Mouse (Mus musculus) layer of hippocampus, adult 2 months (tissue): ENCODE data around the gene Asb16. TPM values are rescaled to one million over a fixed set of nuclear protein-coding genes. Genes with fewer than 3 reads are reported as not detected.
A peak's percentile ranks its signal among the peaks of the same experiment; 100 is the strongest.
"Not testable (repeated sequence)": the region's sequence is repeated elsewhere in the genome, so short reads cannot be mapped to it uniquely, and the experiment has no call there.

Experiments
- DNase-seq, 2 experiments: peaks; one replicate each; pipeline ENCODE4 v3.0.0; 2022; ENCODE audit warnings: low spot score in 2 of 2
- H3K27ac ChIP-seq: fragments of 200-600 bp; 2 replicates; pipeline ENCODE4 v1.8.1; 2022
- H3K4me3 ChIP-seq: fragments of 200-600 bp; 2 replicates; pipeline ENCODE4 v1.8.1; 2022; ENCODE audit warnings: mild to moderate bottlenecking
- CTCF ChIP-seq: fragments of 200-600 bp; conservative IDR thresholded peaks from 2 replicates; pipeline ENCODE4 v1.8.1; 2022; ENCODE audit warnings: antibody characterized with exemption, mild to moderate bottlenecking, moderate library complexity
- total RNA-seq, 2 experiments: library from RNA; stranded (reverse); gene quantifications; 2 replicates each; pipeline ENCODE4 v1.2.3; 2021

Gene Asb16
- total RNA-seq, 2 experiments from 2014 or later = 2.0 TPM

DNA sequence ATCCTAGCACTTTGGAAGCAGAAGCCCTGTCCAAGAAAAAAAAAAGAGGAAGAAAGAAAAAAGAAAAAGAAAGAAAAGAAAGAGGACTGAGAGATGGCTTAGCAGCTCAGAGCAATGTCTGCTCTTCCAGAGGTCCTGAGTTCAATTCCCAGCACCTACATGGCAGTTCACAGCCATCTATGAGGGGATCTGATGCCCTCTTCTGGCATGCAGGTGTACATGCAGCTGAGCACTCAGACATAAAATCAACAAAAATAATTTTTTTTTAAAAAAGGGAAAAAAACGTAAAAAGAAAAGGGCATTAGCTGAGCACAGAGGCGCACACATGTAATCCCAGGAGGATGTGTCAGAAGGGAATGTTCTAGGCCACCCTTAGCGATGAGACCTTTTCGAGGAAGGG is 21.7 kb upstream of the Asb16 start:
- DNase-seq = no peak
- no peak overlapping the region for H3K4me3 ChIP-seq
- no peak overlapping the region for H3K27ac ChIP-seq
- peak; percentile 57 for TF ChIP-seq CTCF

DNA sequence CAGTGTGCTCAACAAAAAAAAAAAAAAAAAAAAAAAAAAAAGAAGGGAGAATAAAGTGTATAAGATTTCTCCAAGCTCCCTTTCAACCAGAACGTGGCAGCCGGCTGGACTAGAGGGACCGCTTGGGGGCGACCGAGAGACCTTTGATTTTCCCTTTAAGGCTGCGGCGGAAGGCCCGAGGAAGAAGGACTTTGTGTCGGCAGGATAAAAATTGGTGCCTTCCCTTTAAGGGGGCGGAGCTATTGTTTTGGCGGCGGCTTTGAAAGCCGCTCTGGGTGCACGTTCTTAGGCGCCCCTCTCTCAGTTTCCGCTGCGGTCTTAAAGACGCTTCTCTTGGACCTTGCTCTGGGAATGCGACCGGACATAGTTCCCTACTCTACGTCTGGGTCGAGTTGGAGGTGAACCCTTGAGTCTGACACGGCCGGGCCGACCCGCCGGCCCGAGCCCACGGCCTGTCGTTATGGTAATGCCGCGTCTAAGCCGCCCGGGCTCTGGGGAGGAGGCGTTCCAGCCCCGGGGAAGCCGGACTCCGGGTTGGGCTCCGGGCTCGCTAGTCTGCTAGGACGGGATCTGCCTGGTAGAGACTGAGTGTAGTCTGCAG is 19.8 kb upstream of the Asb16 start, which contains the start of gene BC030867:
Gene BC030867 (plus strand): TSS at position 253 of the 601 bp plus-strand sequence.
- H3K4me3 ChIP-seq = peak within 1 kb of the TSS; percentile 55
- H3K27ac ChIP-seq = no peak within 1 kb of the TSS
- DNase-seq = peak; percentile 89 to 96
- peak; percentile 85 for TF ChIP-seq CTCF

DNA sequence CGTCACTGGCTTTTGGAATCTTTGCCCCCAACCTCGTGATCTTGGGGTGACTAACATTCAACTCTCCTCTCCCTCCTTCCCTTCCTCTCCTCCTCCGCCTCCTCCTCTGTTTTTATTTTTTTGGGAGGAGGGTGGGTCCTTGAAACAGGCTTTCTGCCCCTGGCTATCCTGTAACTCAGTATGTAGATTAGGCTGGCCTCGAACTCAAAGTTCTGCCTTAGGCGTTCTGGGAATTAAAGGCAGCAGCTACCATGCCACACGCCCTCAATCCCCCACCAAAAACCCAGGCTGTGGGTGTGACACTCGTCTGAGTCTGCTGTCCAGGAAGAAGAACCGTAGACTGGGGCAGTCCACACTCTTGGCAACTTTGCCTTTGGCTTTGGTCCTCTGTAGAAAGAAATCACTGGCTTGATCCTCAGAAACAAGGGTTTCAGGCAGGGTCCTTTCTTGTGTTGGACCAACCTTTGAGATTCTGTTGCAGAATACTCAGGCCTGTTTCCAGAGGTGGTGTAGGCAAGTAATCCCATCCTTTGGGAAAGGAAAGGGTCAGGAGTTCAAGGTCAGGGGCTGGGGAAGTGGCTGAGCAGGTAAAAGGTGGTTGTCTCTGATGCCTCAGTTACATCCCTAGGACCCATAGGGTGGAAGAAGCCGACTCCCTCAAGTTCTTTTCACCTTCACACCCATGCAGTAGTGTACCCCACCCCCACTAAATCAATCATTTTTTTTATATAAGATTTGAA is 19.0 kb upstream of the Asb16 start:
- no peak overlapping the region; the same call in 1 of the 2 replicates for H3K4me3 ChIP-seq
- no peak for TF ChIP-seq CTCF

DNA sequence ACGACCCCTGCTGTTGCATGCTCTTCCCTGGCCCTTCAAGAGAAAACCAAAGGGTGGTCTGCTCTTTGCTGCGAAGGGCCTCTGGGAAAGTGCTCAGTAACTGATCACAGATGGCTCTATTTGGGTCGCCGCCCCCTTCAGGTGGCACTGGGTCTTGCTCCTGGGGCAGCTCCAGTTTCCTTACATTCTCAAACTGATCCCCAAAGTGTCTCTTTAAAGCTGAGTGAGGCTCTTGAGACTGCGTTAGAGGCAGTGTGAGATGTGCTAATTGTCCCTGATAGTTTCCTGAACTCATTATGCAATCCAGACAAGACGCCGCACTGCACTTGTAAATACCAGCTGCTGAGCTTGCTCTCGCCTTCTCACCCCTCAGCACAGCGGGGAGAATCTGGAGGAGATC is 11.0 kb upstream of the Asb16 start:
- no peak for DNase-seq
- peak; percentile 66 for TF ChIP-seq CTCF
- no peak overlapping the region for H3K27ac ChIP-seq
- H3K4me3 ChIP-seq = no peak overlapping the region

More for the DNA sequence above, 19.0 kb upstream of the Asb16 start:
- DNase-seq = no peak
- no peak overlapping the region for H3K27ac ChIP-seq

DNA sequence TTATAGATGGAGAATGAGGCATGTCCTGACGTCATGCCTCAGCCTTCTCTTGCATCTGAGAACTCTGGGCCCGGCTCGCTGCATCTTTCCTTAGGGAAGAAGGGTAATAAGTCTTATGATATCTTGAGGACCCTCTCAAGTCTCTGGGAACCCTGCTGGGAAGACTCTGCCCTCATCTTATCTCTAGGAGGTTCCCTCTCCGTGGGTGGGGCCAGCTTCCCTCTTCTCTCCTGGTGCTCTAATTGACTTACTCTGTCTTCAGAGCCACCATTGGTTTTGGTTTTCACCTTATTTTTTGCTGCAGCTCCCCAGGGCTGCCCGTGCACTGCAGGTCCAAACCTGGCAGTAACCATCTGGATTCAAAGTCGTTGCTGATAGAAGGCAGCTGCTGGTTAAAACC is 10.4 kb upstream of the Asb16 start:
- no peak for DNase-seq
- no peak for TF ChIP-seq CTCF
- H3K4me3 ChIP-seq = no peak overlapping the region
- H3K27ac ChIP-seq = no peak overlapping the region

DNA sequence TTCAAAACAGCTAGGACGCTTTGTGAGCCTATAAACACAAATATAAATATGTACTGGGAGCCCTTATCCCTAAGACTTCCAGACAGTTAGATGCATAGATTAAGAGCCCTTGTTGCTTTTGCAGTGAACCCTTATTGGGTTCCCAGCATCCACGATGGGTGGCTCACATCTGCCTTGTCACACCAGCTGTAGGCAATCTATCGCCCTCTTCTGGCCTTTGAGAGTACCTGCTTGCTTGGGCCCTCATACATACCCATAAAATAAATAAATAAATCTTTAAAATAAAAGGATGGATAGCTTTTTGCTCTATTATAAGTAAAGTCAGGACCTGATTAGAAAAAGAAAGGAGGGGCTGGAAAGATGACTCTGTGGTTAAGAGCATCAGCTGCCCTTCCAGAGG is 10.0 kb upstream of the Asb16 start:
- no peak overlapping the region for H3K4me3 ChIP-seq
- DNase-seq = no peak
- H3K27ac ChIP-seq = no peak overlapping the region
- TF ChIP-seq CTCF = peak; percentile 48

DNA sequence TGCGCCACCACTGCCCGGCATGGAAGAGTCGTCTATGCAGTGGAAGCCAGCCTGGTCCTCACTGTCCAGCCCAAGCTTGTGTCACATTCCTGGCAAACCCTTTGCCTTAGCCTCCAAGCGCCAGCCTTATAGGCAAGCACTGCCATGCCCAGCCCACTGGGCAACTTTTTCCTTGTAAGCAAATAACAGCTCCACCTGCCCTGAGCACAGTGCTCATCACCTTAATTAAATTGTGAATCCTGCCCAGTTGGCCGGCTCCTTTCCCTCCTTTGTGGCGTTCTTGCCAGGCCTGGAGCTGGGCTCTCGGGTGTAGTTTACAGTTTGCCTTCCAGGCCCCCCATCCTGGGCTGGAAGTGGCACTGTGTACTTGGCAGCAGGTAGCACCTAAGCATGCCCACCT is 5.3 kb upstream of the Asb16 start:
- DNase-seq = no peak
- Histone ChIP-seq H3K27ac (no peak overlapping the region), H3K4me3 (no peak overlapping the region)
- TF ChIP-seq CTCF = no peak

DNA sequence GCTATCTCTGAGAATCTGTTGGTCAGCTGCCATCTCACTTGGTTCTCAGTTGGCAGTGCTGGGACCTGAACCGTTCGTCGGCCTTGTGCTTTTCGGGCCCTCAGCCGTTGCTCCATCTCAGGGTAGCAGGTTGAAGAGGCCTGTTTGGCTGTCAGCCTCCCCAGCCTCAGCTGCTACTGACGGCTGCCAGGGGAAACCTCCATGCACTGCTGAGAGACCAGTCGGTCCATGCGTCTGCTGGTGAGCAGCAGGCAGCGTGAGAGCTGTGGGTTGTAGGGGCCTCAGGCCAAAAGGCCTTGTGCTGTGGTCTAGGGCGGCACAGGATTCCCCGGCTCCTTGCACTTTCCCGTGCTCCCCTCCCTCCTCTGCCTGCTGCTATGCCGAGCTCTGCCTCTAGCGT is 2.7 kb upstream of the Asb16 start:
- TF ChIP-seq CTCF = no peak
- DNase-seq = no peak
- Histone ChIP-seq H3K4me3 (no peak overlapping the region), H3K27ac (no peak overlapping the region)

DNA sequence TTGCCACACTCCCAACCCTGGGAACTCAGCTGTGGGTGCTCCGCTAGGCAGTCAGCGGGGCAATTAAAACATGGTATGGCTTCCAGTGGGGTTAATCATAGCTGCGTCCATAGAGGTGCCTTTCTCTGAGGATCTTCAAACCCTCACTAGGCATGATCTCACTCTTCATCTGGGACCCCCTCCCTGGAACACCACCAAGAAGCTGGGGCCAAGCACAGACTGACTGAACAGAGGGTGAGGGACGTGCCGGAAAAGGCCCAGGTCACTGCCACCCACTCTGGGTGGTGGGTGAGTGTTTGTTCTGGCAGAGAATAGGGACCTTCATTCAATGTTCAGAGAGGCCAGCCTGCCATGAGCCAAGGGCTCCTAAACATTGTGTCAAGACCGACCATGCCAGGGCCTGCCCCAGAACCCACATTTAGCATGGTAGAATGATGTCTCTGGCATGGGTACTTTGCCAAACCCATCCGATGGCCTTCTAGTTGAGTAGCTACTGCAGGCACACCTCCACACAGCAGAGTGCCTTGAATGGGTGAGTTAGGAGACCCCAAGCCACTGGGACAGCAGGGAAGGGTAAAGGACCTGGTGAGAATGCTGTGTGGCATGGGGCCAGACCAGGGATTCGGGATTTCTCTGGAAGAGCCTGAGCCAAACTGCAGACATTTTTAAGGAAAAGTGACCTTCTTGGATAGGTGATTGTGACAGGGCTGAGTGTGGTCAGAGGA is 1.8 kb upstream of the Asb16 start:
- Histone ChIP-seq H3K27ac (no peak overlapping the region), H3K4me3 (no peak overlapping the region)
- DNase-seq = no peak
- no peak for TF ChIP-seq CTCF

DNA sequence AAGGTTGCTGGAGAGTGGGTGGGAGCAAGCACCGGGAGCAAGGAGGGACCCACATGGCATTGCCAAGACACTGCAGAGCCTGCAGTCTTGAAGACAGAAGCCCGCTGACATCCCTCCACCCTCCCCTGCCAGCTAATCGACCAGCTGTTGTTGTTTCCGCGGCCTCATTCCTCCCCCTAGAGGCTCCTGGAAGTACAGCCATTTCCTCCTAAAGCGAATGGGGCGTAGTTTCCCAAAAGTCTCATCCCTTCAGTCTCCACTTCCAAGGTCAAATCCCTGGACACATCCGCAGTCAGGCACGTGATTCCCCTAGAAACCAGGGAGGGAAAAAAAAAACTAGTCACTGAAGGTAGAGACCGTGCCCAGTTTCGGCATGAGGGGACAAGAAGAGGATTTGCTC is 1.1 kb upstream of the Asb16 start:
- Histone ChIP-seq H3K4me3 (no peak overlapping the region), H3K27ac (no peak overlapping the region)
- TF ChIP-seq CTCF = peak; percentile 89

DNA sequence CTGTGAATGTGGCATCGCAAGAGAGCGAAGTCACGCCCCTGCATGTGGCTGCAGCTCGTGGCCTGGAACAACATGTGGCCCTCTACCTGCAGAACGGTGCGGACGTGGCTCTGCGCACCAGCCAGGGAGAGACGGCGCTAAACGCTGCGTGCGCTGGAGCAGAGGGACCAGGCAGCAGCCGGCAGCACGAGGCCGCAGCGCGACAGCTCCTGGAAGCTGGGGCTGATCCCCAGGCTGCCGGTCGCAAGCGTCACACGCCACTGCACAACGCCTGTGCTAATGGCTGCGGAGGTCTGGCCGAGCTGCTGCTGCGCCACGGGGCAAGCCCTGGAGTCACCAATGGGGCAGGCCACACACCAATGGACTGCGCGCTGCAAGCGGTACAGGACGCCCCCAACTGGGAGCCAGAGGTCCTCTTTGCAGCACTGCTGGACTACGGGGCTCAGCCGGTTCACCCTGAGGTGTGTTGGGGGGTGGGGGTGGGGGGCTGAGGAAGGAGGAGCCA is 7.9 kb downstream of the Asb16 start:
- peak overlapping the region; percentile 51 for H3K4me3 ChIP-seq
- no peak overlapping the region for H3K27ac ChIP-seq
- 0 out of 2 replicates have a peak, but pooled peaks have one; percentile 11 for TF ChIP-seq CTCF
- no peak for DNase-seq

More for the DNA sequence above, 1.1 kb upstream of the Asb16 start:
- peak; percentile 77 for DNase-seq

DNA sequence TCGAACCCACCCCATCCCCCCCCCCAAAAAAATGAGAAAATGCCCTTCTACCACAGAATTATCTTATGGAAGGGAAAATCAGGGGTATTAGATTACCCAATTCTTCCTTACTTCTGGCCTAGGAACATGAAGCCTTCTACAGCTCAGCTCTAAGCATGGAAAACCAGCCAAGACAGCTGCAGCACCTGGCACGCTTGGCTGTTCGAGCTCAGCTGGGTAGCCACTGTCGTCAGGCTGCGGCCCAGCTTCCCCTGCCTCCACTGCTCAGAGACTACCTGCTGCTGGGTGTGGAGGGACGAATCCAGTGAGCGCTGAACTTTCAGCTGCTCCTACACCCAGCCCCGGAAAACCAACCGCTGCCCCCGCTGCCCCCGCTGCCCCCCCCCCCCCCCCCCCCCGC is 9.2 kb downstream of the Asb16 start:
- no peak for TF ChIP-seq CTCF
- DNase-seq = no peak
- Histone ChIP-seq H3K27ac (no peak overlapping the region), H3K4me3 (no peak overlapping the region)

DNA sequence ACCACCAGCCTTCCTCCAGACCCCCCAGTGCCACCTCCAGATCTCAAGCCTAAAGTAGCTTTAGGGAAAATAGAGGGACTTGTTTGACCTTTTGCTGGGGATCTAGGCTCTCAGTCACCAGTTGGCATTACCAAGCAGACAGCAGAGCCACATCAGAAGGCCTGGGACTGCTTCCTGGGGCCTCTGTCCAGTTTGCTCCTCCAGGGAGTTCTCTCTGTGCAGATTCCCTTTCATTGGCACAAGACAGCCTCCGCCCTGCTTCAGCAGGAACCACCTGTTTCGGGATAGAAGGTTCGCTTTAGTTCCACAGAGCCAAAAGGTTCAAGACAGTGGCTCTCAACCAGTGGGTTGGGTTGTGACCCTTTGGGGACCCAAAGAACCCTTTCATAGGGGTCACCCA is 11.1 kb downstream of the Asb16 start:
- Histone ChIP-seq H3K27ac (no peak overlapping the region), H3K4me3 (no peak overlapping the region)
- DNase-seq = no peak
- no peak for TF ChIP-seq CTCF

DNA sequence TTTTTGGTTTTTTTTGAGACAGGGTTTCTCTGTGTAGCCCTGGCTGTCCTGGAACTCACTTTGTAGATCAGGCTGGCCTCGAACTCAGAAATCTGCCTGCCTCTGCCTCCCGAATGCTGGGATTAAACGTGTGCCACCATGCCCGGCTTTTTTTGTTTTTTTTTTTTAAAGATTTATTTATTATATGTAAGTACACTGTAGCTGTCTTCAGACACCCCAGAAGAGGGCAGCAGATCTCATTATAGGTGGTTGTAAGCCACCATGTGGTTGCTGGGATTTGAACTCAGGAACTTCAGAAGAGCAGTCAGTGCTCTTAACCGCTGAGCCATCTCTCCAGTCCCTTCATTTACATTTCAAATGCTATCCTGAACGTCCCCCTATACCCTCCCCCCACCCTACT is 11.7 kb downstream of the Asb16 start:
- not testable (repeated sequence) for H3K4me3 ChIP-seq, H3K27ac ChIP-seq, DNase-seq
- TF ChIP-seq CTCF = peak; percentile 52
